Mouse (Mus musculus): ENCODE measurements around the gene Ctdnep1. TPM values are rescaled to one million over a fixed set of nuclear protein-coding genes. Genes with fewer than 3 reads are reported as not detected.

The Ctdnep1 gene
- polyA plus RNA-seq, 1 experiment, result 42.5 TPM

DNA sequence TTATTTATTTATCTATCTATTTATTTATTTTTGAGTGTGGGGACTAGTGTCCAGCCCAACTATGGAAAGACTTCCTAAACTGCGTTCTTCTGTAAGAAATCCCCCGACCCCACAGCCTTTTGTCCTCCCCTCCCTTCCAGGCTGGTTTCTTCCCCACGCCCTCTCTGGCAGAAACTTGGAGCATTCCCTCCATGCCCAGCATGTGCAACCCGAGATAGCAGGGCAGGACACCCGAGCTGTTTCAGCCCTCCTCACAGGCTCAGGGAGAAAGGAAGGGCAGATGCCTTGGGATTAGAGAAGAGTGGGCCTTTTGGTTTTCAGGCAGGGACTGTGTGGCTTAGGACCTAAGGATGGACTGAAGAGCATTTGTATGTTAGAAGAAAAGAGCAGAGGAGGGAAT is 1.9 kb downstream of the Ctdnep1 start:
- no peaks in the 10 kb centered on the region; the same call in 1 of the 2 replicates for H3K4me1 ChIP-seq (ENCODE audit: control insufficient read depth, insufficient read depth, low read length)
- 52% methylated on average over 5 of the region's 5 CpGs for WGBS
- H3K4me3 ChIP-seq (replicated peaks; ENCODE audit: control insufficient read depth, low read depth, low read length), result no peak overlapping the region
- TF ChIP-seq CTCF (IDR thresholded peaks at IDR 0.05; ENCODE audit: control insufficient read depth, insufficient read depth, low read length) (no peak), POLR2A (IDR thresholded peaks at IDR 0.05; ENCODE audit: borderline replicate concordance, control insufficient read depth, low read depth, low read length) (no peak)
- no peak overlapping the region for H3K27ac ChIP-seq (ENCODE audit: control insufficient read depth, insufficient read depth, low read depth, low read length, poor library complexity)

DNA sequence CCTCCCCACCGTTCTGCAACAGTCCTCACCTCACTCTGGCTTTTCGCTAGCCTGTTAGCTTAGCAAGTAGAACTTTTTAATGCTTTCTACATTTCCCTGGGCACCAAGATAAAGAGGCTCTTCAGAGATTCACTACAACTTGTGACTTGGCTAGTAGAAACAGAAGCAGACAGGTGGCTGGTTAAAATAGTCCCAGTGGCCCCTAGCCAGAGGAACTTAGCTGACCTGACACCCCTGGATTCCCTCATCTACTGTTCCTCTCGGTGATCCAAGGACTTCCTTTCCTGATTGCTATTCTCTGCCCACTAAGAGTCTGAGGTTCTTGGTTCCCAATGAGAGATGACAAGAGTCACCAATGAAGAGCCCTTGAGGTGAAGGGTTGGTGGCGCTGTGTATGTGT is 2.4 kb downstream of the Ctdnep1 start:
- Histone ChIP-seq H3K27ac (ENCODE audit: control insufficient read depth, insufficient read depth, low read depth, low read length, poor library complexity) (no peak overlapping the region), H3K4me3 (replicated peaks; ENCODE audit: control insufficient read depth, low read depth, low read length) (no peak overlapping the region), H3K4me1 (ENCODE audit: control insufficient read depth, insufficient read depth, low read length) (no peaks in the 10 kb centered on the region; the same call in 1 of the 2 replicates)
- WGBS, result 81% methylated on average over 4 of the region's 4 CpGs
- no peak for TF ChIP-seq POLR2A (IDR thresholded peaks at IDR 0.05; ENCODE audit: borderline replicate concordance, control insufficient read depth, low read depth, low read length)
- no peak for TF ChIP-seq CTCF (IDR thresholded peaks at IDR 0.05; ENCODE audit: control insufficient read depth, insufficient read depth, low read length)

DNA sequence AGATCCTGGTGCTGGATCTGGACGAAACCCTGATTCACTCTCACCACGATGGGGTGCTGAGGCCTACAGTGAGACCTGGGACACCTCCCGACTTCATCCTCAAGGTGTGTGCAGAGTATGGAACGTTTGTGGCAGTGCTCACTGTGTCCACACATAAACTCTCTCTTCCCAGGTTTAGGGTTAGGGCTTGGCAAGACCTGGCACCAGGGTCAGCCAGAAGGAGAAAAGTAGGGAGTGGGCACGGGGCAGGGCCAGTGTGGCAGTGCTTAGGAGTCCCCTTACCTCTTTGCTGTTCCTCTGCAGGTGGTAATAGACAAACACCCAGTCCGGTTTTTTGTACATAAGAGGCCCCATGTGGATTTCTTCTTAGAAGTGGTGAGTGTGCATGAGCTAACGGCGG is 3.5 kb downstream of the Ctdnep1 start:
- H3K27ac ChIP-seq (ENCODE audit: control insufficient read depth, insufficient read depth, low read depth, low read length, poor library complexity), result no peak overlapping the region
- 92% methylated on average over 8 of the region's 8 CpGs for WGBS
- TF ChIP-seq POLR2A (IDR thresholded peaks at IDR 0.05; ENCODE audit: borderline replicate concordance, control insufficient read depth, low read depth, low read length) (no peak), CTCF (IDR thresholded peaks at IDR 0.05; ENCODE audit: control insufficient read depth, insufficient read depth, low read length) (no peak)
- H3K4me1 ChIP-seq (ENCODE audit: control insufficient read depth, insufficient read depth, low read length), result no peaks in the 10 kb centered on the region; the same call in 1 of the 2 replicates
- H3K4me3 ChIP-seq (replicated peaks; ENCODE audit: control insufficient read depth, low read depth, low read length), result no peak overlapping the region

DNA sequence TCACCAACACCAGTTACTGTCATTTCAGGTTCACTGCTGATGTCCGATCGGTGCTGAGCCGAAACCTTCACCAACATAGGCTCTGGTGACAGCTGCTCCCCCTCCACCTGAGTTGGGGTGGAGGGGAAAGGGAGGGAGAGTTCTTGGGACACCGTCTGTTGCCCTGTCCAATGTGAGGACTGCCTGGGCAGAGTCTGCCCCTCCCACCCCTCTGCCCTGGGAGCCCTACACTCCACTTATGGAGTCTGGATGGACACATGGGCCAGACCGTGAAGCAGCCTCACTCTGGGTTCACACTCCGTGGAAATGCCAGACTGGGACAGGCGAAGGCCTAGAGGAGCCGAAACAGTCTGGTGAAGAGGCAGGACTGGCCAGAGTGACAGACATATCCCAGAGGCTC is 9.0 kb downstream of the Ctdnep1 start:
- H3K27ac ChIP-seq (ENCODE audit: control insufficient read depth, insufficient read depth, low read depth, low read length, poor library complexity), result no peak overlapping the region
- no peak for TF ChIP-seq CTCF (IDR thresholded peaks at IDR 0.05; ENCODE audit: control insufficient read depth, insufficient read depth, low read length)
- TF ChIP-seq POLR2A (IDR thresholded peaks at IDR 0.05; ENCODE audit: borderline replicate concordance, control insufficient read depth, low read depth, low read length), result no peak
- WGBS, result 95% methylated on average over 8 of the region's 8 CpGs
- no peak overlapping the region for H3K4me3 ChIP-seq (replicated peaks; ENCODE audit: control insufficient read depth, low read depth, low read length)
- H3K4me1 ChIP-seq (ENCODE audit: control insufficient read depth, insufficient read depth, low read length), result peaks cover 2% of the 10 kb centered on the region; the same call in 1 of the 2 replicates

DNA sequence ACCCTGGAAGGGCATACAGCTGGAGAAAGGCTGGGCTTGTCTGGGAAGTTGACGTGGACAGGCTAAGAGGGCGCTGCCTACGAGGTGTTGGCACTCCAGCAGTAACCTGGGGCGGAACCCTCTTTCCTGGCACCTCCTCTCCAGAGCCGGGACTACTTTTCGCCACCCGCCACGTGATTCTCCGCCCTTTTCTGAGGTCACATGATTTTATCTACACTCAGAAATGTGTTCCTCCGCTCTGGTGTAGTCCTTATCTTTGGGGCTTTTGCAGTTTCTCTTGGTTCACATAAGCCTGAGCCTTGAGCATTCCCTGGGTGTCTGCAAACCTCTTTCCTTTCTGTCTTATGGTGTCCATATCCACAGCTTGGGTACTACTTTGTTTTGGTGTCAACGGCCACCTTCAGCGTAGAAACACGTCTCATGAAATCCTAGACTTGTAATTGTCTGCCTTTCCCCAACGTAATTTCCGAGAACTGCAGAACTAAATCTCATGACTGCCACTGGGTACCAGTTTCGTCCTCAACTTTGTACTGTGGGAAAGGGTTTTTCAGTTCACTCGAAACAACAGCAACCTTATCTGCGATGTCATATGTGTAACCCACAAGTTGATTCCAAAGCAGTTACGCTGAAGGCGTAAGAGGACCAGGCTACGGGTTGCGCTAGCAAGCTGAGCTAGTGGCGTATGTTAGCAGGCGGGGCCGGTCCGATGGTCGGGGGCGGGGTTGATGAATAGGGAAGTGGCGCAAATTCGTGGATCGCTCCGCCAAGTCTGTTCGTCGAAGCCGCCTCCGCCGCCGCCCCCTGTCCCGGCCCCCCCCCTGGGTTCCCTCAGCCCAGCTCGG is 10.1 kb downstream of the Ctdnep1 start, which contains the start of gene Gabarap:
Gene Gabarap (plus strand): TSS at position 294 of the 842 bp plus-strand sequence.
- H3K4me1 ChIP-seq (ENCODE audit: control insufficient read depth, insufficient read depth, low read length), result peaks cover 2% of the 10 kb centered on the region; the same call in 1 of the 2 replicates
- under 1% methylated on average over 40 of the region's 40 CpGs for WGBS

DNA sequence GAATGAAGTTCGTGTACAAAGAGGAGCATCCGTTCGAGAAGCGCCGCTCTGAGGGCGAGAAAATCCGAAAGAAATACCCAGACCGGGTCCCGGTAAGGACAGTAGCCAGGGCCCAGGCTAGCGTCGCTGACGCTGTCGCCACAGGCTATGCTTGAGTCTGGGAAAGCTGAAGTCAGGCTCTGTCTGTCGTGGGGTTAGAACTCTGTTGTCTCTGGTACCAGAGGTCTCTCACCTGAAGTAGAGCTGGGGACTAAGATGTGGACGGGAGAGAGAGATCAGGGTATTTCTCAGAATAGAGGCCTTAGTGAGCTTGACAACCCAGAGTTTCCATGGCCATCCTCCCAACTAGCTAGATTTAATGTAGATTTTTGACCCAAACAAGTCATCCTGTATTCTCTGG is 10.8 kb downstream of the Ctdnep1 start:
- H3K27ac ChIP-seq (ENCODE audit: control insufficient read depth, insufficient read depth, low read depth, low read length, poor library complexity), result peak overlapping the region; percentile 88
- peaks cover 2% of the 10 kb centered on the region; the same call in 1 of the 2 replicates for H3K4me1 ChIP-seq (ENCODE audit: control insufficient read depth, insufficient read depth, low read length)
- TF ChIP-seq CTCF (IDR thresholded peaks at IDR 0.05; ENCODE audit: control insufficient read depth, insufficient read depth, low read length) (no peak), POLR2A (IDR thresholded peaks at IDR 0.05; ENCODE audit: borderline replicate concordance, control insufficient read depth, low read depth, low read length) (peak; percentile 5; the same call in 1 of the 2 replicates)
- H3K4me3 ChIP-seq (replicated peaks; ENCODE audit: control insufficient read depth, low read depth, low read length), result peak overlapping the region; percentile 99
- WGBS, result under 1% methylated on average over 15 of the region's 15 CpGs

More for the DNA sequence above, 10.1 kb downstream of the Ctdnep1 start, which contains the start of gene Gabarap:
- Histone ChIP-seq H3K27ac (ENCODE audit: control insufficient read depth, insufficient read depth, low read depth, low read length, poor library complexity) (peak within 1 kb of the TSS; percentile 88), H3K4me3 (replicated peaks; ENCODE audit: control insufficient read depth, low read depth, low read length) (peak within 1 kb of the TSS; percentile 99)
- TF ChIP-seq POLR2A (IDR thresholded peaks at IDR 0.05; ENCODE audit: borderline replicate concordance, control insufficient read depth, low read depth, low read length) (peak; percentile 73), CTCF (IDR thresholded peaks at IDR 0.05; ENCODE audit: control insufficient read depth, insufficient read depth, low read length) (no peak)

DNA sequence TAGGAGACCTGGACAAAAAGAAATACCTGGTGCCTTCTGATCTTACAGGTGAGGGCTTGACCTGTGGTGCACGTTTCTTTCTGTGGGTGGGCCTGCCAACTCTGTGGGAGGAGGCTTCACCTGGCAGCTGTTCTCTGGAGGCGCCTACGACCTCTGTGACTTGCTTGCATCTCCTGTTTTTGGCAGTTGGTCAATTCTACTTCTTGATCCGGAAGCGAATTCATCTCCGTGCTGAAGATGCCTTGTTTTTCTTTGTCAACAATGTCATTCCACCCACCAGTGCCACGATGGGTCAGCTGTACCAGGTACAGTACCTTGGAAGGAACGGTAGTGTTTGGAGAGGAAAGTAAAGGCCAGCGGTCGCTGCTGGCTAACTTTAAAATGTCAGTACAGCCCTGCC is 11.4 kb downstream of the Ctdnep1 start:
- H3K4me1 ChIP-seq (ENCODE audit: control insufficient read depth, insufficient read depth, low read length), result peaks cover 2% of the 10 kb centered on the region; the same call in 1 of the 2 replicates
- no peak overlapping the region for H3K27ac ChIP-seq (ENCODE audit: control insufficient read depth, insufficient read depth, low read depth, low read length, poor library complexity)
- WGBS, result 74% methylated on average over 10 of the region's 10 CpGs
- peak overlapping the region; percentile 53 for H3K4me3 ChIP-seq (replicated peaks; ENCODE audit: control insufficient read depth, low read depth, low read length)
- TF ChIP-seq POLR2A (IDR thresholded peaks at IDR 0.05; ENCODE audit: borderline replicate concordance, control insufficient read depth, low read depth, low read length) (no peak), CTCF (IDR thresholded peaks at IDR 0.05; ENCODE audit: control insufficient read depth, insufficient read depth, low read length) (no peak)

DNA sequence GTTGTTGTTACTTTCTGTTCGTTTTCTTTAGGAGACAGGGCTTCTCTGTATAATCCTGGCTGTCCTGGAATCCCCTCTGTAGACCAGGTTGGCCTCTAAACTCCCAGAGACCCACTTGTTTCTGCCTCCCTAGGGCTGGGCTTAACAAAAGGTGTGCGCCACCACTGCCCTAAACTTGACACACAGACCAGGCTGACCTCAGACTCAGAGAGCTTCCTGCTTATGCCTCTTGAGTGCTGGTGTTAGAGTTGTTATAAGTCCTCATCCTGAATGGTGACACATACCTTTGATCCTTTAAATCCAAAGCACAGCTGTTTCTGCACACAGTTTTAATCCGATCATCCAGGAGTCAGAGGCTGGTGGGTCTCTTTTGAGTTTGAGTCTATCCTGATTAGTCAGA is 12.0 kb downstream of the Ctdnep1 start:
- H3K4me1 ChIP-seq (ENCODE audit: control insufficient read depth, insufficient read depth, low read length), result peaks cover 2% of the 10 kb centered on the region; the same call in 1 of the 2 replicates
- no peak for TF ChIP-seq CTCF (IDR thresholded peaks at IDR 0.05; ENCODE audit: control insufficient read depth, insufficient read depth, low read length)
- no peak for TF ChIP-seq POLR2A (IDR thresholded peaks at IDR 0.05; ENCODE audit: borderline replicate concordance, control insufficient read depth, low read depth, low read length)
- no peak overlapping the region for H3K4me3 ChIP-seq (replicated peaks; ENCODE audit: control insufficient read depth, low read depth, low read length)
- H3K27ac ChIP-seq (ENCODE audit: control insufficient read depth, insufficient read depth, low read depth, low read length, poor library complexity), result no peak overlapping the region
- WGBS, result 88% methylated on average over 3 of the region's 3 CpGs

Data from bone marrow, adult 2 months (tissue).